Mouse (Mus musculus): Measurements from ENCODE around the gene Dpy19l1.

The Dpy19l1 gene

DNA sequence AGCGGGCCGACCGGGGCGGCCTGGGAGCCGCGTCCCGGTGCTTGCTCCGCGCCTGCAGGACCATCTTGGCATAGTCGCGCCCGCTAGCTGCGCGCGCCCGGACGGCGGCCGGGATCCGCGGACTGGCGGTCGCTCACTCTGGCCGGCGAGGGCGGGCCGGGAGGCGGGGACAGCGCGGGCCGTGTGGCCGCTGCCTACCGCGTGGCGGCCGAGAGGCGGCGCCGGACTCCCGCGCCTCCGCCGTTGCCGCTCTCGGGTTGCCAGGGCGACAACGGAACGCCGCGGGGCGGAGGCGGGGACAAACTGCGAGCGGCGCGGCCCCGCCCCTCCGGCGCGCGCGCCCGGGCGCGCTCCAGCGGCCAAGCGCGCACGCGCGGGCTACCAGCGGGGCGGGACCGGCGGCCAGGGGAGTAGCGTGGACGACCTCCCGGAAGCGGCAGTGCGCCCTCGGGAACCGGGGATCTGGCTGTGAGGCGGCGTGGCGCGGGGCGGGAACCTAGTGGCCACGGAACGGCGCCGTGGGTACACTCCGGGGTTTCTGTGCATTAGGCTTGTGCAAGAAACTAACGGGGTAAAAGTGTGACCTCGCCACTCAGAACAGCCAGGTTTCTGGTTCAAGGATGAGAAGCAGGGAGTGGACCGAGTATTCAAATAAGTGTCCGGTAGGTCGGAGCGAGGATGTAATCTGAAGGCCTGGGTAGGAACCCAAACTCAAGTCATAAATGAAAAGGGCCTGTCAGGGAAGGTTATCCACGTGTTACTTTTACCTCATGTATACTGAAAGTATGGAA is at the start of gene Dpy19l1:
Gene Dpy19l1 (minus strand): TSS at position 74 of the 791 bp plus-strand sequence.
- DNase-seq = peak; percentile 96

- no peak for DNase-seq
Observed at GRCm38 (mm10) chr9:24538159-24538558, 35.2 kb upstream of the Dpy19l1 start.

DNA sequence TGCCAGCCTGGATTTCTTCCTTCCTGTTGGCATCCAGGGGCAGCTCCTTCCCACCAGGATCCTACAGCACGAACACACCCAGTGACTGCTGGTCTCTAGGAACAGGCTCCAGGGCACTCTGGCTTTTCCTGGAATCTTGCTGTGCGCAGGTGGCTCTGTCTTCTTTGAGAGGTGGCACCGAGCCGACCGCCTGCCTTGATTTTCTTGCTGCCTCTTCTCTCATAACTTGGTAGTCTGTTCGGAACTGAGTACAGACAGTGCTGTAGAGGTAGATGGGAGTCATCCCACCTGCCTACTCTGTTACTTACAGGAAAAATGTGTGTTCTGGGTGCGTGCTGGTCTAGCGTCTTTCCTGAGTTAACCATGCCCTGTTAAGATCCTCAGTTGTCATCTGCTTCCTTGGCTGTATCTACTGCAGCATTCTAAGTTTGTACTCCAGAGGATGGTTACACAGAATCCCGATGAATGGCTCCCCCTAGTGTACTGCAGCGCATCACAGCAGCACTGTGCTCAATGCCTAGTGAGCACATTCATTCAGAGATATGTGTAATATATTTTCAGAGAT is 13.7 kb upstream of the Dpy19l1 start:
- DNase-seq = peak; percentile 55 to 71

GRCm38 (mm10) chr9:24514078-24514469 is 11.1 kb upstream of the Dpy19l1 start:
- no peak for DNase-seq

- no peak for DNase-seq
Observed at GRCm38 (mm10) chr9:24513290-24514077, 10.5 kb upstream of the Dpy19l1 start.

GRCm38 (mm10) chr9:24512121-24512539 is 9.2 kb upstream of the Dpy19l1 start:
- DNase-seq = no peak

GRCm38 (mm10) chr9:24511371-24512120 is 8.6 kb upstream of the Dpy19l1 start:
- DNase-seq = no peak

GRCm38 (mm10) chr9:24508880-24509279 is 5.9 kb upstream of the Dpy19l1 start:
- DNase-seq = no peak

- DNase-seq = no peak
Observed at GRCm38 (mm10) chr9:24506510-24506909, 3.6 kb upstream of the Dpy19l1 start.

GRCm38 (mm10) chr9:24505017-24505763 is 2.2 kb upstream of the Dpy19l1 start:
- no peak for DNase-seq

DNA sequence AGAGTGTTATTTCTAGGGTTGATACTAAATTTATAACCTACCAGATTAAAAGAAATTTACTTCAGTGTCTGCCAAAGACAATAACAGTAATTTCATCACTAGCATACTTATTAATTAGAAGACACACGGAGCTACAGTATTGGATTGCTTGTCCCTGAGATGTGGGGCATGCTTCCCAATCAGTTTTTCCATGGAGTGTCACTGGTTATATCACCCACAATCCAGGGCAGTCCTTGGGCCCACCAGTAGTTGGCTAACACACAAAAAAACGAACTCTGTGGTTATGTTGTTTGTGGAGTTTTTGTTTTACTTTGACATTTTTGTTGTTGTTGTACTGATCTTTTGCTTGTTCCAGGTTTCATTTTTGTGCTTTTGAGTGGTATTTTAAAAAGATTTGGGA is 1.4 kb upstream of the Dpy19l1 start:
- no peak for DNase-seq

DNA sequence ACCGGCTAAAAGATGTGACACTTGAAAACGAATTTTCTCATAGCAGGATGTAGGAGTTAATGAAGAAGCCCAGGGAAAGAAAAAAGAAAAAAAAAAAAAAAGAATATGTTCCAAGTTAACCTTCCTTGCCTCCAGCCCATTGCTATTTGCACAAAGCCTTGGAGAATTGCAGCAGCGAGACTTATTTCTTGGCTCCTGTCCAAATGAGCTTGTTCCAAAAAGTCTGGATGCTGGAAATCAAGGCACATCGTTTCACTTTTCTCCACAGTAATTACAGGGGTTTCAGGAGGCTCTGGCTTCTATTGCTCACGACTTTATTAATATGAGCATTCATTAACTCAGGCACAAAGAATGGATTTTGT is 899 bp upstream of the Dpy19l1 start:
- DNase-seq = no peak

GRCm38 (mm10) chr9:24502571-24503004 is 352 bp downstream of the Dpy19l1 start:
- DNase-seq = peak; percentile 58 to 78

- DNase-seq = no peak
Observed at GRCm38 (mm10) chr9:24501618-24502017, 1.3 kb downstream of the Dpy19l1 start.

DNA sequence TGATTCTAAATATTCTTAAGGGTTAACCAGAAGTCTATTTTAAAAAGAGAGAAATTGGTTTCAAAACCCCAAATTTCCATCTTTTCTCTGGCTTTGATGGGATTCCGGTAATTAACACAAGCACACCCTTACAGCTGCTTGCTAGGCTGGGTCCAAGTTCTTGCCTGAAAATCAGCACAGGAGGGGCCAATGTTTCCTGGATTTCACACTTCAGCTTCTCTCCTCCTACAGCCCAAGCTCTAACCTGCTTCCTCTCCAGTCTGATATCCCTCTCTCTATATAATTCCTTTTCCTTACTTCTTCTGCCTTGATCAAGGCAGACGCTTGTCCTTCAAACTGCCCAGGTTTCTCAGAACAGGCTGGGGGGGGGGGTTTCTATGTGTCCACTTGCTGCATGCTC is 6.7 kb downstream of the Dpy19l1 start:
- DNase-seq = no peak

DNA sequence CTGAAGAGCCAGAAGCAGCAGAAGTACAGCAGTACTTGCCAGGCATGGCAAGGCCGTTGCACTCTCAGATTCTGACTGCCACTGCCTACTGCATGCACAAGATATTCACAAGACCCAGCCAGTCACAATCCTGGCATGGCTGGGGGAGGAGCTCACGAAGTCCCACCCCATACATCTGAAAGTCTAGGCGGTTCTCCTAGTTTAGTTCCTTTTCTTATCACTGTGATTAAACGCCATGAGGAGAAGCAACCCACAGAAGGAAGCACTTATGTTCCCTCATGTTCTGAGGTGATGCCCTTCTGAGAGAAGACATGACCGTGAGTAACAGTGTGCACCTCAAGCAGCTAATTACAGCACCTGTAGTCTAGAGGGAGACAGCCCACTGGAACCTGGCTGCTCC is 12.4 kb downstream of the Dpy19l1 start:
- no peak for DNase-seq

GRCm38 (mm10) chr9:24488425-24489104 is 14.4 kb downstream of the Dpy19l1 start:
- no peak for DNase-seq

DNA sequence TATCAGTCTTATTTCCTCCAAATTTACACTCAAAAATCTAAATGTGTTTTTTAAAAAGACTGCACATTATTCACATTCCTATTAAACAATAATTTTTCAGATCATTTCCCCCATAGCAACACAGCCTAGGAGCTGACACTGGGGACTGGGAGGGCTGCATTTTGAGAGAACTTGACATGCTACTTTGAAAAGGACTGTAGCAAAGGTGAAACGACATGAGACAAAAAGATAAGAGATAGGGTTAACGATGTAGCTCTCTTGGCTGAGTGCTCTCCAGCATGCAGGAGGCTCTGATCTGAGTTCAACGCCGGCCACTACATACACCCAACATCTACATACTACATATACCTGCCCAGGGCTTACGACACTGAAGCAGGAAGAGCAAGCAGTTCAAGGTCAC is 20.6 kb downstream of the Dpy19l1 start:
- no peak for DNase-seq

DNA sequence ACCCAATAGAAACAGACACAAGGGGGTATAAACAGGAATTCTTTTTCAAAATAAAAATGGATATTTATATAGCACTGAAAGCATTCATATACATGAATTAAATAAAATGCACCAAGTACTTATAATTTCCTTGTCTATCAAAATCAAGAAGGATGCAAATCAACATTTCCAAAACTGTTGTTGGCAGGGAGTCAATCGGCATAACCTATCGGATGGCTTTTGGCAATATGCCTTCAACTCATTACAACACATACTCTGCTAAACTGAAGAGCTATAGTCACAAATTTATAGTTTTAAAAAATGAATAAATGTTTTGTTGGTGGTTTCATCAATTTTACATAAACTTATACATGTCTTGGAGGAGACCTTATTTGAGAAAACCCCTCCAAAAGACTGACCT is 25.7 kb downstream of the Dpy19l1 start:
- DNase-seq = no peak

GRCm38 (mm10) chr9:24473824-24474223 is 29.1 kb downstream of the Dpy19l1 start:
- DNase-seq = no peak

DNA sequence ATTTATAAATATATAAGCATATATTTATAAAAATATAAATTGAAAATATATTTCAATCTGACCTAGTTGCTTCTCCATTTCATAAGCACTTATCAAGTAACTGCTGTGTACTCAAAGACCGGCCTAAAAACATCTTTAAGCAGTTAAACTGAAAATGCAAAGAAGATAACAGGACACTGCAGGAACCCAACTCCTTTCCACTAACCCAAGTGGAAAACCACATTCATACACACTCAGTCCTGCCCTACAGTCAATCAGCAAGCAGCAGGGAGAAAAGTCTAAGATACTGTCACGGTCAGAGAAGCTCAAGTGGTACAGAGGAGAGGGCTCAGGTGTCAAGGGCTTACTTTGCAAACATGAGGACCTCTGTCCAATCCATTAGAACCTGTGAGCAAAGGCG is 30.4 kb downstream of the Dpy19l1 start:
- no peak for DNase-seq

DNA sequence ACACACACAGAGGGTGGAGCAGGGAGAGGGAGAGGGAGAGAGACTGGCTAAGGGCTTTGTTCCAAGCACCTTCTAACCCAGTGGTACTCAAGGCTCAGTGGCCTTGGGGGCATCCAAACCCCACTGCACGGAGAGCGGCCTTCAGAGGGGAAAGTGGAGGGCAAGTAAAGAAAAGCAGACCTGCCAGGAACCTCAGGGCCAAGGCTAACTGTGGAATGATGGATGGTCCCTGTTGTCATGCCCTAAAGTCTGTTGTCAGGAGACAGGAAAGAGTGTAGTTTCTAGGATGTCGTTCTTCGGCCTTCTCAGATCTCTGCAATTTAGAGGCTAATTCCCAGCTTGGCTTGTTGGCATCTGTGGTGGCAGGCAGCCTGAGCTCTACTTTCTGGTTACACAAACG is 32.8 kb downstream of the Dpy19l1 start:
- no peak for DNase-seq

Measured in kidney, postnatal 25 days (tissue).